7 mouse cellular contexts compared by ENCODE assay signal in the genomic region with DNA sequence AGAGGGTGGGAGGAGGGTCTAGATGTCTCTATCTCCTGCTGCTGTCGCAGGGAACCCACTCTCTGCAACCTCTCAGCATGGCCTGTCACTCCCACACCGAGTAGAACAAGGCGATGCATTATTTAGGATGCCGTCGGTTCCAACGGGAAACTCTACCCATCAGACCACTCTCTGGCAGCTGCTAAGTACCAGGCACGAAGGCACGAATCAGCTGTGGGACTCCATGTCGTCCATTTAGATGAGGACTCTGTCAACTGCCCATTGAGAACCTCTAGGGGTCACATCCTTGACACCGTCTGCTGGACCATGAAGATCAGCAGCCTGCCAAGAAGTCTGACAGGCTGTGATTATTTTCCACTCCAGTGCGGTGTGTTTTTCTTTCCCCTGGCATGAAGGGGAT.
DNase-seq lines count a peak whose midpoint lies in the region; ATAC-seq lines count a peak whose summit lies in the region.

No protein-coding gene starts in this region.

- WGBS in embryonic facial prominence, embryonic 10.5 days, result 51% methylated on average over 11 of the region's 11 CpGs
- WGBS in hindbrain, embryonic 10.5 days, result 28% methylated on average over 11 of the region's 11 CpGs
- 69% methylated on average over 11 of the region's 11 CpGs for WGBS in limb, embryonic 13.5 days

- no peaks in the 10 kb centered on the region for H3K36me3 ChIP-seq in embryonic facial prominence, embryonic 10.5 days (replicated peaks)
- H3K36me3 ChIP-seq in hindbrain, embryonic 10.5 days, result no peaks in the 10 kb centered on the region
- H3K36me3 ChIP-seq in limb, embryonic 13.5 days, result no peaks in the 10 kb centered on the region

- no peak overlapping the region for H3K9ac ChIP-seq in limb, embryonic 13.5 days

- ATAC-seq in limb, embryonic 13.5 days (ENCODE audit: low FRiP score, low read depth), result no peak; the same call in 1 of the 2 replicates
- ATAC-seq in inflammation-experienced regulatory T-cells, adult 6 months, result no peak

- H3K4me2 ChIP-seq in limb, embryonic 13.5 days (replicated peaks), result no peak overlapping the region

- H3K4me3 ChIP-seq in embryonic facial prominence, embryonic 10.5 days, result no peak overlapping the region
- no peak overlapping the region for H3K4me3 ChIP-seq in hindbrain, embryonic 10.5 days
- no peak overlapping the region for H3K4me3 ChIP-seq in limb, embryonic 13.5 days

- no peaks in the 10 kb centered on the region for H3K27me3 ChIP-seq in embryonic facial prominence, embryonic 10.5 days (replicated peaks; ENCODE audit: low read depth, poor library complexity, severe bottlenecking)
- H3K27me3 ChIP-seq in hindbrain, embryonic 10.5 days (ENCODE audit: insufficient read depth, poor library complexity, severe bottlenecking), result no peaks in the 10 kb centered on the region
- no peaks in the 10 kb centered on the region for H3K27me3 ChIP-seq in limb, embryonic 13.5 days

- peaks cover 11% of the 10 kb centered on the region for H3K4me1 ChIP-seq in embryonic facial prominence, embryonic 10.5 days
- peaks cover 21% of the 10 kb centered on the region for H3K4me1 ChIP-seq in hindbrain, embryonic 10.5 days (replicated peaks)
- H3K4me1 ChIP-seq in limb, embryonic 13.5 days, result peaks cover 11% of the 10 kb centered on the region; the same call in 1 of the 2 replicates

- peak; percentile 35 to 49 for DNase-seq in layer of hippocampus, adult 8-10 months (ENCODE audit: low spot score in 2 of 2)
- no peak for DNase-seq in layer of hippocampus, adult 9-10 months (ENCODE audit: low spot score)
- DNase-seq in embryonic facial prominence, embryonic 10.5 days (ENCODE audit: low spot score), result peak; percentile 18
- peak; percentile 42 for DNase-seq in hindbrain, embryonic 10.5 days (ENCODE audit: low spot score)
- no peak for DNase-seq in lung, postnatal 4 days

- no peaks in the 10 kb centered on the region for H3K9me3 ChIP-seq in embryonic facial prominence, embryonic 10.5 days
- no peaks in the 10 kb centered on the region for H3K9me3 ChIP-seq in hindbrain, embryonic 10.5 days
- no peaks in the 10 kb centered on the region for H3K9me3 ChIP-seq in limb, embryonic 13.5 days

- H3K27ac ChIP-seq in embryonic facial prominence, embryonic 10.5 days (replicated peaks), result no peak overlapping the region
- no peak overlapping the region for H3K27ac ChIP-seq in hindbrain, embryonic 10.5 days
- 0 out of 2 replicates have a peak overlapping the region, but pooled peaks have one; percentile 28 for H3K27ac ChIP-seq in limb, embryonic 13.5 days

Comparison
In these comparisons a context has a peak if more than half of its experiments do, and no peak if none do; other contexts are left out.
1. DNase-seq: peak in layer of hippocampus, adult 8-10 months (2 of 2), embryonic facial prominence, embryonic 10.5 days (single experiment) and hindbrain, embryonic 10.5 days (single experiment); none in layer of hippocampus, adult 9-10 months (single experiment) and lung, postnatal 4 days (0 of 2).